Mouse (Mus musculus) intestine, embryonic 15.5 days (tissue): ENCODE measurements around the gene Psmd11. TPM values are rescaled to one million over a fixed set of nuclear protein-coding genes. Genes with fewer than 3 reads are reported as not detected.
A peak's percentile ranks its signal among the peaks of the same experiment; 100 is the strongest.
"Not testable (repeated sequence)": the region's sequence is repeated elsewhere in the genome, so short reads cannot be mapped to it uniquely, and the experiment has no call there.

ENCODE experiments used
- ATAC-seq: fragments of 200-750 bp; cut with Nextera tagmentation; 2 replicates; pipeline ENCODE4 v1.8.0; 2017; ENCODE audit warnings: moderate TSS enrichment, moderate library complexity
- H3K27ac ChIP-seq: fragments of 300-500 bp; sonication (generic); 2 replicates; pipeline ENCODE4 v1.5.1; 2015; ENCODE audit warnings: mild to moderate bottlenecking, inconsistent platforms
- H3K27me3 ChIP-seq: fragments of 300-500 bp; sonication (generic); replicated peaks from 2 replicates; pipeline ENCODE4 v1.6.1; 2015; ENCODE audit warnings: inconsistent platforms
- H3K36me3 ChIP-seq: fragments of 300-500 bp; sonication (generic); 2 replicates; pipeline ENCODE4 v1.6.1; 2015; ENCODE audit warnings: inconsistent platforms
- H3K4me1 ChIP-seq: fragments of 300-500 bp; sonication (generic); replicated peaks from 2 replicates; pipeline ENCODE4 v1.6.1; 2015; ENCODE audit warnings: inconsistent platforms
- H3K4me2 ChIP-seq: fragments of 300-500 bp; sonication (generic); replicated peaks from 2 replicates; pipeline ENCODE4 v1.6.1; 2015; ENCODE audit warnings: mild to moderate bottlenecking, inconsistent platforms
- H3K4me3 ChIP-seq: fragments of 300-500 bp; sonication (generic); replicated peaks from 2 replicates; pipeline ENCODE4 v1.5.1; 2015; ENCODE audit warnings: inconsistent platforms
- H3K9ac ChIP-seq: fragments of 300-500 bp; sonication (generic); 2 replicates; pipeline ENCODE4 v1.6.1; 2015; ENCODE audit warnings: inconsistent platforms
- H3K9me3 ChIP-seq: fragments of 300-500 bp; sonication (generic); 2 replicates; pipeline ENCODE4 v1.6.1; 2016; ENCODE audit warnings: inconsistent platforms
- WGBS: fragments of 180-500 bp; shearing (Covaris S2); methylation state at CpG from one replicate; pipeline ENCODE4 v1.1.7; 2015; 5-methylcytosine and 5-hydroxymethylcytosine counted together
- polyA plus RNA-seq: library from polyadenylated mRNA; unstranded; fragments of >200 nt; fragmentation: Nextera tagmentation; extraction: Ambion mirVana; gene quantifications from 2 replicates; pipeline ENCODE4 v1.2.1, GENCODE M21; 2015

Gene Psmd11
- polyA plus RNA-seq, result 269 and 297 TPM in 2 replicates

- Histone ChIP-seq H3K4me2 (peak within 1 kb of the TSS; percentile 73), H3K36me3 (0 out of 2 replicates have a peak, but pooled peaks cover 5% of the 10 kb centered on the region), H3K9me3 (no peaks in the 10 kb centered on the region), H3K4me3 (peak within 1 kb of the TSS; percentile 99), H3K27ac (peak within 1 kb of the TSS; percentile 88), H3K9ac (peak within 1 kb of the TSS; percentile 95), H3K4me1 (peaks cover 4% of the 10 kb centered on the region; the same call in 1 of the 2 replicates), H3K27me3 (no peaks in the 10 kb centered on the region)
- under 1% methylated on average over 58 of the region's 58 CpGs for WGBS
- peak; percentile 99 for ATAC-seq
These were observed at the start of gene Psmd11 for GRCm38 (mm10) chr11:80428381-80429008. Gene Psmd11, plus strand, starts transcription at chr11:80428615.

- H3K9ac ChIP-seq, H3K4me3 ChIP-seq, H3K4me1 ChIP-seq, H3K9me3 ChIP-seq, H3K36me3 ChIP-seq, H3K27ac ChIP-seq, H3K27me3 ChIP-seq, ATAC-seq, H3K4me2 ChIP-seq: not testable (repeated sequence)
- 92% methylated on average over 7 of the region's 7 CpGs for WGBS
These were observed 49.2 kb upstream of the Psmd11 start for GRCm38 (mm10) chr11:80379184-80379583.

- H3K9me3 ChIP-seq, result no peaks in the 10 kb centered on the region
- peaks cover 3% of the 10 kb centered on the region; the same call in 1 of the 2 replicates for H3K36me3 ChIP-seq
- peak overlapping the region; percentile 92 for H3K27ac ChIP-seq
- no peaks in the 10 kb centered on the region for H3K27me3 ChIP-seq
- 3% methylated on average over 12 of the region's 12 CpGs for WGBS
- peak overlapping the region; percentile 59 for H3K4me2 ChIP-seq
- peak overlapping the region; percentile 87 for H3K4me3 ChIP-seq
- H3K4me1 ChIP-seq, result peaks cover 8% of the 10 kb centered on the region; the same call in 1 of the 2 replicates
- peak overlapping the region; percentile 44 for H3K9ac ChIP-seq
- peak; percentile 35 for ATAC-seq
These were observed 45.8 kb upstream of the Psmd11 start for GRCm38 (mm10) chr11:80382626-80383018.

GRCm38 (mm10) chr11:80383019-80383625 is 45.3 kb upstream of the Psmd11 start, which contains the start of gene Zfp207:
Gene Zfp207, plus strand, starts transcription at chr11:80383279.
- Histone ChIP-seq H3K9me3 (no peaks in the 10 kb centered on the region), H3K27ac (peak within 1 kb of the TSS; percentile 92), H3K4me2 (peak within 1 kb of the TSS; percentile 80), H3K27me3 (no peaks in the 10 kb centered on the region), H3K4me1 (peaks cover 8% of the 10 kb centered on the region; the same call in 1 of the 2 replicates), H3K4me3 (peak within 1 kb of the TSS; percentile 87), H3K36me3 (peaks cover 3% of the 10 kb centered on the region; the same call in 1 of the 2 replicates), H3K9ac (peak within 1 kb of the TSS; percentile 97)
- WGBS, result under 1% methylated on average over 33 of the region's 33 CpGs
- ATAC-seq, result peak; percentile 97

- 0% methylated on average over 20 of the region's 20 CpGs for WGBS
- ATAC-seq, result peak; percentile 30; the same call in 1 of the 2 replicates
- Histone ChIP-seq H3K9me3 (no peaks in the 10 kb centered on the region), H3K9ac (peak overlapping the region; percentile 97), H3K4me2 (0 out of 2 replicates have a peak overlapping the region, but pooled peaks have one; percentile 1), H3K27ac (peak overlapping the region; percentile 92), H3K4me1 (peaks cover 8% of the 10 kb centered on the region; the same call in 1 of the 2 replicates), H3K27me3 (no peaks in the 10 kb centered on the region), H3K36me3 (peaks cover 6% of the 10 kb centered on the region; the same call in 1 of the 2 replicates), H3K4me3 (peak overlapping the region; percentile 87)
These were observed 44.8 kb upstream of the Psmd11 start for GRCm38 (mm10) chr11:80383626-80384046.

GRCm38 (mm10) chr11:80384461-80384860 is 44.0 kb upstream of the Psmd11 start:
- Histone ChIP-seq H3K27me3 (no peaks in the 10 kb centered on the region), H3K9me3 (no peaks in the 10 kb centered on the region), H3K9ac (peak overlapping the region; percentile 53), H3K36me3 (peaks cover 9% of the 10 kb centered on the region; the same call in 1 of the 2 replicates), H3K4me1 (peaks cover 8% of the 10 kb centered on the region; the same call in 1 of the 2 replicates), H3K4me3 (peak overlapping the region; percentile 87), H3K27ac (no peak overlapping the region), H3K4me2 (peak overlapping the region; percentile 80)
- ATAC-seq, result no peak

GRCm38 (mm10) chr11:80385055-80385454 is 43.4 kb upstream of the Psmd11 start:
- 41% methylated on average over 4 of the region's 4 CpGs for WGBS
- H3K9ac ChIP-seq, result peak overlapping the region; percentile 53
- no peak for ATAC-seq

GRCm38 (mm10) chr11:80386790-80387189 is 41.6 kb upstream of the Psmd11 start:
- no peak for ATAC-seq
- Histone ChIP-seq H3K36me3 (peaks cover 16% of the 10 kb centered on the region; the same call in 1 of the 2 replicates), H3K9ac (no peak overlapping the region), H3K27me3 (no peaks in the 10 kb centered on the region), H3K4me3 (no peak overlapping the region), H3K9me3 (no peaks in the 10 kb centered on the region), H3K4me2 (no peak overlapping the region), H3K4me1 (peaks cover 8% of the 10 kb centered on the region; the same call in 1 of the 2 replicates), H3K27ac (no peak overlapping the region)
- WGBS, result 65% methylated on average over 2 of the region's 2 CpGs

More at GRCm38 (mm10) chr11:80385055-80385454, 43.4 kb upstream of the Psmd11 start:
- Histone ChIP-seq H3K4me3 (peak overlapping the region; percentile 87), H3K4me1 (peaks cover 8% of the 10 kb centered on the region; the same call in 1 of the 2 replicates), H3K9me3 (no peaks in the 10 kb centered on the region), H3K4me2 (peak overlapping the region; percentile 80), H3K27me3 (no peaks in the 10 kb centered on the region), H3K36me3 (peaks cover 9% of the 10 kb centered on the region; the same call in 1 of the 2 replicates), H3K27ac (no peak overlapping the region)

GRCm38 (mm10) chr11:80389885-80390284 is 38.5 kb upstream of the Psmd11 start:
- Histone ChIP-seq H3K9ac (no peak overlapping the region), H3K4me3 (no peak overlapping the region), H3K9me3 (no peaks in the 10 kb centered on the region), H3K27ac (no peak overlapping the region), H3K27me3 (no peaks in the 10 kb centered on the region), H3K36me3 (peaks cover 21% of the 10 kb centered on the region; the same call in 1 of the 2 replicates), H3K4me1 (peaks cover 6% of the 10 kb centered on the region; the same call in 1 of the 2 replicates), H3K4me2 (no peak overlapping the region)
- WGBS, result 87% methylated on average over 1 of the region's 1 CpGs
- ATAC-seq, result no peak

GRCm38 (mm10) chr11:80391407-80392120 is 36.9 kb upstream of the Psmd11 start:
- Histone ChIP-seq H3K9ac (no peak overlapping the region), H3K4me1 (no peaks in the 10 kb centered on the region), H3K9me3 (no peaks in the 10 kb centered on the region), H3K36me3 (peaks cover 27% of the 10 kb centered on the region; the same call in 1 of the 2 replicates), H3K4me3 (no peak overlapping the region), H3K27ac (no peak overlapping the region), H3K4me2 (no peak overlapping the region), H3K27me3 (no peaks in the 10 kb centered on the region)
- no peak for ATAC-seq
- 85% methylated on average over 2 of the region's 2 CpGs for WGBS

GRCm38 (mm10) chr11:80395930-80396329 is 32.5 kb upstream of the Psmd11 start:
- Histone ChIP-seq H3K36me3 (peaks cover 27% of the 10 kb centered on the region; the same call in 1 of the 2 replicates), H3K4me1 (no peaks in the 10 kb centered on the region), H3K4me3 (no peak overlapping the region), H3K4me2 (no peak overlapping the region), H3K27ac (no peak overlapping the region), H3K27me3 (no peaks in the 10 kb centered on the region), H3K9ac (no peak overlapping the region), H3K9me3 (no peaks in the 10 kb centered on the region)
- no peak for ATAC-seq
- WGBS, result 87% methylated on average over 3 of the region's 3 CpGs

GRCm38 (mm10) chr11:80396617-80397016 is 31.8 kb upstream of the Psmd11 start:
- no peak overlapping the region for H3K4me2 ChIP-seq
- no peak for ATAC-seq
- H3K9ac ChIP-seq, result no peak overlapping the region
- no peak overlapping the region for H3K4me3 ChIP-seq
- H3K36me3 ChIP-seq, result peaks cover 22% of the 10 kb centered on the region; the same call in 1 of the 2 replicates
- H3K27ac ChIP-seq, result no peak overlapping the region
- WGBS, result 90% methylated on average over 4 of the region's 4 CpGs
- no peaks in the 10 kb centered on the region for H3K9me3 ChIP-seq
- H3K27me3 ChIP-seq, result no peaks in the 10 kb centered on the region
- H3K4me1 ChIP-seq, result no peaks in the 10 kb centered on the region
